Mouse (Mus musculus) hindbrain, embryonic 12.5 days (tissue): ENCODE data around the gene Slc7a7. TPM values are rescaled to one million over a fixed set of nuclear protein-coding genes. Genes with fewer than 3 reads are reported as not detected.

Source experiments
- ATAC-seq: fragments of 200-750 bp; cut with Nextera tagmentation; 2 replicates; pipeline ENCODE4 v1.8.0; 2017; ENCODE audit warnings: moderate TSS enrichment; ENCODE audit not compliant: low FRiP score
- H3K27ac ChIP-seq: fragments of 300-500 bp; sonication (generic); 2 replicates; pipeline ENCODE4 v1.5.1; 2016; ENCODE audit warnings: mild to moderate bottlenecking
- H3K27me3 ChIP-seq: fragments of 300-500 bp; sonication (generic); 2 replicates; pipeline ENCODE4 v1.6.1; 2016; ENCODE audit warnings: mild to moderate bottlenecking
- H3K36me3 ChIP-seq: fragments of 300-500 bp; sonication (generic); 2 replicates; pipeline ENCODE4 v1.6.1; 2016; ENCODE audit warnings: mild to moderate bottlenecking
- H3K4me1 ChIP-seq: fragments of 300-500 bp; sonication (generic); 2 replicates; pipeline ENCODE4 v1.6.1; 2016
- H3K4me2 ChIP-seq: fragments of 300-500 bp; sonication (generic); replicated peaks from 2 replicates; pipeline ENCODE4 v1.6.1; 2016; ENCODE audit warnings: mild to moderate bottlenecking
- H3K4me3 ChIP-seq: fragments of 300-500 bp; sonication (generic); 2 replicates; pipeline ENCODE4 v1.5.1; 2016; ENCODE audit warnings: mild to moderate bottlenecking
- H3K9ac ChIP-seq: fragments of 300-500 bp; sonication (generic); 2 replicates; pipeline ENCODE4 v1.6.1; 2016; ENCODE audit warnings: mild to moderate bottlenecking, moderate library complexity
- H3K9me3 ChIP-seq: fragments of 300-500 bp; sonication (generic); replicated peaks from 2 replicates; pipeline ENCODE4 v1.6.1; 2016; ENCODE audit warnings: mild to moderate bottlenecking
- WGBS: fragments of 180-500 bp; shearing (Covaris S2); methylation state at CpG from one replicate; pipeline ENCODE4 v1.1.7; 2016; 5-methylcytosine and 5-hydroxymethylcytosine counted together
- polyA plus RNA-seq: library from polyadenylated mRNA; unstranded; fragments of >200 nt; fragmentation: Nextera tagmentation; extraction: Ambion mirVana; gene quantifications from 2 replicates; pipeline ENCODE4 v1.2.1, GENCODE M21; 2016

The Slc7a7 gene
- polyA plus RNA-seq, 1 experiment from 2014 or later = 5.1 TPM

DNA sequence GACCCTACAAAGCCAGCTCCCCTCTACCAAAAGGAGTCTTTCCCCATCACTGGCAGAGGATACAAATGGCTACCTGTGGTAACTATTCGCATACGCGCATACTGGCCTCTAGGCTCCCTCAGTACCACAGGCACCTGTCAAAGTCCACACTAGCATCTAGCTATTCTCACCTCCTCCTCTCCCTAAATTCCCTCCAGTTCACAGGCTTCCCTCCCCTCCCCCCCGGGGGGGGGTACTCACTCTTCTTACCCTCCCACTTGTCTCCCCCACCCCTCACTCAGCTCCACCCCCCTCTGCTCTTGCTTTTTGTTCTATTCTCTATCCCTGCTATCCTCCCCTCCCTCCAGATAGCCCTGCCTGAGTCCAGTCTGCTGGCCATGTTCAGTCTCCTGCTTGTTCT lies 37.0 kb downstream of the Slc7a7 start:
- H3K27ac ChIP-seq = no peak overlapping the region
- H3K27me3 ChIP-seq = no peaks in the 10 kb centered on the region
- no peak for ATAC-seq
- H3K36me3 ChIP-seq = no peaks in the 10 kb centered on the region
- 70% methylated on average over 4 of the region's 4 CpGs for WGBS
- no peak overlapping the region for H3K4me2 ChIP-seq
- no peaks in the 10 kb centered on the region; the same call in 1 of the 2 replicates for H3K4me1 ChIP-seq
- H3K4me3 ChIP-seq = no peak overlapping the region
- H3K9ac ChIP-seq = no peak overlapping the region
- no peaks in the 10 kb centered on the region for H3K9me3 ChIP-seq

GRCm38 (mm10) chr14:54379571-54379970 lies 38.0 kb downstream of the Slc7a7 start:
- Histone ChIP-seq H3K4me1 (no peaks in the 10 kb centered on the region; the same call in 1 of the 2 replicates), H3K27ac (no peak overlapping the region), H3K9ac (no peak overlapping the region), H3K4me2 (no peak overlapping the region), H3K9me3 (no peaks in the 10 kb centered on the region), H3K4me3 (no peak overlapping the region), H3K27me3 (no peaks in the 10 kb centered on the region), H3K36me3 (no peaks in the 10 kb centered on the region)
- no peak for ATAC-seq
- WGBS = 81% methylated on average over 13 of the region's 13 CpGs

- H3K36me3 ChIP-seq = no peaks in the 10 kb centered on the region
- H3K9me3 ChIP-seq = no peaks in the 10 kb centered on the region
- no peak overlapping the region for H3K27ac ChIP-seq
- WGBS = 93% methylated on average over 6 of the region's 6 CpGs
- ATAC-seq = no peak
- H3K4me2 ChIP-seq = no peak overlapping the region
- H3K27me3 ChIP-seq = no peaks in the 10 kb centered on the region
- no peaks in the 10 kb centered on the region for H3K4me1 ChIP-seq
- no peak overlapping the region for H3K4me3 ChIP-seq
- H3K9ac ChIP-seq = no peak overlapping the region
These were observed 40.4 kb downstream of the Slc7a7 start for GRCm38 (mm10) chr14:54377166-54377565.

DNA sequence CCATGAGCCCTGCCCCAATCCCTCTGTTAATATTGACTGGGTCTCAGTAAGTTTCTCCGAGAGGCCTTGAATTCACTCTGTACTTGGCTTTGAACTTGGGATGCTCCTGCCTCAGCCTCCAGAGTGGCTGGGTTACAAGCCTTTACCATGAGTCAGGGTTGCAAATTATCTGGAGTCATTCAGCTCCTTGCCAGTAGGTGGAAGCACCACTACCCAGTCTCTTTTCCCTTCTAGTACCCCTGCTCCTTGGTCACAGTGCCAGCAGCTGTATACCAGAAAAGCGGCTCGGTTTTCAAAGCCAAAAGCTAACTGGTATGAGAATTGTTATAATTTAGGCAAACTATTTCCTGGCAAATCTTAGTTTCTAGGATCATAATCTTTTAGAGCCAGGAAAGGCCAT lies 41.7 kb downstream of the Slc7a7 start:
- Histone ChIP-seq H3K4me1 (no peaks in the 10 kb centered on the region), H3K9ac (no peak overlapping the region), H3K27me3 (no peaks in the 10 kb centered on the region), H3K4me3 (no peak overlapping the region), H3K4me2 (no peak overlapping the region), H3K27ac (no peak overlapping the region), H3K9me3 (0 out of 2 replicates have a peak, but pooled peaks cover 3% of the 10 kb centered on the region), H3K36me3 (peaks cover 6% of the 10 kb centered on the region; the same call in 1 of the 2 replicates)
- 80% methylated on average over 3 of the region's 3 CpGs for WGBS
- ATAC-seq = no peak

DNA sequence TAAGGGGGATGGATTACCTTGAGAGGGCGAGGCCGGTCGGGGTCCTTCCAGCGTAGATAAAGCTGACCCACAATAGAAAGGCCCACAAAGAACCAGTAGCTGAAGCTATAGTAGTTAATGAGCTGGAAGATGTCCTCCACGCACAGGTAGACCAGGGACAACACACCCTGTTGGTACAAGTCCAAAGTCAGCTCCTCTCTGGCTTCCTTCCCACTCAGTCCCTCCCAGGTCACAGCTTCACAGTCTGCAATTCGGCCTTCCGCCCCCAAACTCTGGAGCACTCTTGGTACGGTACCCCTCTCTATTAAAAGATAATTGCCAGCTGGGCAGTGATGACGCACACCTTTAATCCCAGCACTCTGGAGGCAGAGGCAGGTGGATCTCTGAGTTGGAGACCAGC lies 44.7 kb downstream of the Slc7a7 start:
- ATAC-seq = no peak
- 0 out of 2 replicates have a peak, but pooled peaks cover 3% of the 10 kb centered on the region for H3K9me3 ChIP-seq
- H3K4me2 ChIP-seq = no peak overlapping the region
- no peaks in the 10 kb centered on the region for H3K4me1 ChIP-seq
- H3K9ac ChIP-seq = no peak overlapping the region
- H3K36me3 ChIP-seq = peaks cover 35% of the 10 kb centered on the region
- no peak overlapping the region for H3K4me3 ChIP-seq
- no peak overlapping the region for H3K27ac ChIP-seq
- H3K27me3 ChIP-seq = no peaks in the 10 kb centered on the region
- 95% methylated on average over 9 of the region's 9 CpGs for WGBS

DNA sequence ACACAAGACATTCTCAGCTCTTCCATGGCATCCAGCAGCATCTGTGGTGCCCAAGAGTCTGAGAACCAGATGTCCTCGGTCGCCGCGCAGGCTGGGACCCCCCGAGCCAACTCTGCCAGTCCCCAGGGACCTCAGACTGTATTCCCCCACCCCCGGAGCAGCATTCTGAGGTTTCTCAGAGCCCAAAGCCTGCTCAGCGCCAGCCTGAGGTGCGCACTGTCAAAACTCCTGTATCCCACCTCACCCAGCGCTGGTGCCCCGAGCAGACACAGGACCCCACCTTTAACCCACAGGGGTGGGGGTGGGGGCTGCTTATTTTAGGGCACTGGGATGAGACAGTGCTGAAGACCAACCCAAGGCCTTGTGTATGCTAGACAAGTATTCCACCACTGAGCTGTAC lies 46.1 kb downstream of the Slc7a7 start:
- Histone ChIP-seq H3K4me3 (no peak overlapping the region), H3K4me1 (no peaks in the 10 kb centered on the region), H3K36me3 (peaks cover 49% of the 10 kb centered on the region), H3K9ac (no peak overlapping the region), H3K27ac (no peak overlapping the region), H3K4me2 (no peak overlapping the region), H3K9me3 (0 out of 2 replicates have a peak, but pooled peaks cover 3% of the 10 kb centered on the region), H3K27me3 (no peaks in the 10 kb centered on the region)
- peak; percentile 56; the same call in 1 of the 2 replicates for ATAC-seq
- WGBS = 93% methylated on average over 10 of the region's 10 CpGs

DNA sequence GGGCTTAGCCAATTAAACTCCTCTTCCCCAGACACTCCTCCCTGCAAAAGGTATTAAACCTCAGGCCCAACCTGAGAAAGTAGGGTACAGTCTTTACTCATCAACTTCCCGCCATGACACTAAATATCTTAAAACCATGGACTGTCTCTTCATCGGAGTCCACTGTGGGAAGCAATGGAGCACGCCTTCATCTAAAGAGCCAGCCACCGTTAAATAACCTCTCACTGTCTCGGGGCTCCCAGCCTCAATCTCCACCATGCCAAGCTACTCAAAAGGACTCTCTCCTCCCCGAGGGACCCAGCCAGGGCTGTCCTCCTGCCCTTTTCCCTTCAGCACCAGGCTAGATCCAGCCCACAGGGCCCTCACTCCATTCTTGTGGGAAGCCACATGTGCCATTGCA lies 47.0 kb downstream of the Slc7a7 start:
- 93% methylated on average over 6 of the region's 6 CpGs for WGBS
- ATAC-seq = no peak
- H3K36me3 ChIP-seq = peaks cover 55% of the 10 kb centered on the region

GRCm38 (mm10) chr14:54369372-54369771 lies 48.2 kb downstream of the Slc7a7 start:
- H3K27me3 ChIP-seq = no peaks in the 10 kb centered on the region
- 0 out of 2 replicates have a peak, but pooled peaks cover 3% of the 10 kb centered on the region for H3K9me3 ChIP-seq
- ATAC-seq = no peak
- no peak overlapping the region for H3K9ac ChIP-seq
- H3K4me2 ChIP-seq = no peak overlapping the region
- H3K36me3 ChIP-seq = peaks cover 55% of the 10 kb centered on the region
- no peak overlapping the region for H3K4me3 ChIP-seq
- no peak overlapping the region for H3K27ac ChIP-seq
- WGBS = 98% methylated on average over 3 of the region's 3 CpGs
- H3K4me1 ChIP-seq = no peaks in the 10 kb centered on the region

More for the DNA sequence above, 47.0 kb downstream of the Slc7a7 start:
- no peaks in the 10 kb centered on the region for H3K27me3 ChIP-seq
- H3K27ac ChIP-seq = no peak overlapping the region
- no peak overlapping the region for H3K4me3 ChIP-seq
- H3K9me3 ChIP-seq = 0 out of 2 replicates have a peak, but pooled peaks cover 3% of the 10 kb centered on the region
- no peak overlapping the region for H3K4me2 ChIP-seq
- no peaks in the 10 kb centered on the region for H3K4me1 ChIP-seq
- H3K9ac ChIP-seq = no peak overlapping the region

DNA sequence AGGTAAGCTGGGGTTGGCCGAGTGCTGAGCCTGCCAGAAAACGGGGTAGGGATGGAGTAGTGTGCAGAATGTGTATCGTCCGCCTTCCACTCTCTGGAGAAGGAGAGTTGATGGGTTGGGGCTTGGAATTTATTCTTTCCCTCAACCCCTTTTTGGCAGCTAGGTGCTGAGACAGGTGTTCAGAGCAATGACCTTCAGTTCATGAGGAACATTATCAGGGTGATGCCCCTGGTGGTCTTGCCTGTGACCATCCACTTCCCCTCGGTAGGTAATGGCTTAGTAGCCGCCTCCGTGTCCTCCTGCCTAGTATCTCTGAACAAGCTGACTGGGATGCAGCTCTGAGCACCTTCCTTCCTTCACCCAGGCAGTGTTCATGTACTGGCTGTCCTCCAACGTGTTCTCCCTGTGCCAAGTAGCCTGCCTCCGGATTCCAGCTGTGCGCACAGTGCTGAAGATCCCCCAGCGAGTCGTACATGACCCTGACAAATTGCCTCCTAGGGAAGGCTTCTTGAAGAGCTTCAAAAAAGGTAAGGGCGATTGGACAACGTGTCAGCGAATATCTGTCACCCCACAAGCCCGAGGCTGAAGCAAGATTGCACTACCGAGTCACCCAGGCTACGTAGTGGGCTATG lies 50.0 kb downstream of the Slc7a7 start:
- Histone ChIP-seq H3K4me2 (no peak overlapping the region), H3K27me3 (no peaks in the 10 kb centered on the region), H3K4me1 (peaks cover 5% of the 10 kb centered on the region), H3K4me3 (no peak overlapping the region), H3K9me3 (0 out of 2 replicates have a peak, but pooled peaks cover 3% of the 10 kb centered on the region), H3K9ac (no peak overlapping the region), H3K36me3 (peaks cover 69% of the 10 kb centered on the region), H3K27ac (no peak overlapping the region)
- ATAC-seq = no peak
- 92% methylated on average over 18 of the region's 18 CpGs for WGBS

DNA sequence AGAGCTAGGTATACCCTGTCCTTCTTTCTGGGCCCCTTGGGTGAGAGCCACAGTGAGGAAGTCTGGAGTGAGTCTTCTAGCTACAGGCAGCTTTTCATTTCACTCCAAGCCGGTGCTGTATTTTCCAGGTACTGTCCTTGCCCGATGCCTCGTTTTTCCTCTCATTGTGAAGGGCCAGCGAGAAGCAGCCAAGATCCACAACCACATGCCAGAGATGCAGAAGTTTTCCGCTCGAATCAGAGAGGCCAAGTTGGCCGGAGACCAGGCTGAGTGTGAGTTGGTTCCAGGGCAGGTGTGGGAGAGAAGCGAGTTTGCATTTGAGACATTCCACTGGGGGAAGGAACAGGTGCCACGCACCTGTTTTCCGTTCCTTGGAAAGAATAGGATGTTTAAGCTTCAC lies 51.0 kb downstream of the Slc7a7 start:
- Histone ChIP-seq H3K4me1 (peaks cover 12% of the 10 kb centered on the region), H3K4me3 (no peak overlapping the region), H3K9me3 (0 out of 2 replicates have a peak, but pooled peaks cover 3% of the 10 kb centered on the region), H3K9ac (no peak overlapping the region), H3K27ac (no peak overlapping the region), H3K27me3 (no peaks in the 10 kb centered on the region), H3K4me2 (no peak overlapping the region), H3K36me3 (peaks cover 66% of the 10 kb centered on the region)
- ATAC-seq = no peak
- 95% methylated on average over 10 of the region's 10 CpGs for WGBS

GRCm38 (mm10) chr14:54365026-54365645 lies 52.4 kb downstream of the Slc7a7 start:
- Histone ChIP-seq H3K9me3 (no peaks in the 10 kb centered on the region), H3K27ac (no peak overlapping the region), H3K4me3 (no peak overlapping the region), H3K4me2 (no peak overlapping the region), H3K9ac (no peak overlapping the region), H3K36me3 (peaks cover 56% of the 10 kb centered on the region), H3K4me1 (peaks cover 15% of the 10 kb centered on the region), H3K27me3 (no peaks in the 10 kb centered on the region)
- 91% methylated on average over 5 of the region's 5 CpGs for WGBS
- no peak for ATAC-seq

- H3K4me2 ChIP-seq = no peak overlapping the region
- 94% methylated on average over 8 of the region's 8 CpGs for WGBS
- H3K27ac ChIP-seq = no peak overlapping the region
- H3K9ac ChIP-seq = no peak overlapping the region
- H3K9me3 ChIP-seq = no peaks in the 10 kb centered on the region
- peaks cover 36% of the 10 kb centered on the region for H3K36me3 ChIP-seq
- H3K4me1 ChIP-seq = peaks cover 15% of the 10 kb centered on the region
- H3K27me3 ChIP-seq = no peaks in the 10 kb centered on the region
- H3K4me3 ChIP-seq = no peak overlapping the region
- no peak for ATAC-seq
These were observed 54.4 kb downstream of the Slc7a7 start for GRCm38 (mm10) chr14:54363156-54363555.
